Mouse (Mus musculus): ENCODE measurements around the gene Fam241b.

Fam241b gene

GRCm38 (mm10) chr10:62143820-62144219 is at the start of gene Fam241b:
Fam241b (minus strand) TSS chr10:62143920.
- no peak for DNase-seq (ENCODE audit: low spot score in 2 of 2)

- DNase-seq (ENCODE audit: low spot score in 2 of 2) = peak in 1 of 2 experiments; percentile 42
Measured at GRCm38 (mm10) chr10:62192701-62193157, 49.0 kb upstream of the Fam241b start.

GRCm38 (mm10) chr10:62190821-62191220 is 47.1 kb upstream of the Fam241b start:
- DNase-seq (ENCODE audit: low spot score in 2 of 2) = no peak

GRCm38 (mm10) chr10:62189910-62190309 is 46.2 kb upstream of the Fam241b start:
- DNase-seq (ENCODE audit: low spot score in 2 of 2) = no peak

- no peak for DNase-seq (ENCODE audit: low spot score in 2 of 2)
Measured at GRCm38 (mm10) chr10:62189303-62189702, 45.6 kb upstream of the Fam241b start.

- peak; percentile 71 to 81 for DNase-seq (ENCODE audit: low spot score in 2 of 2)
Measured at GRCm38 (mm10) chr10:62186882-62187281, 43.2 kb upstream of the Fam241b start.

- DNase-seq (ENCODE audit: low spot score in 2 of 2) = peak; percentile 91 to 93
Measured at GRCm38 (mm10) chr10:62183053-62183452, 39.3 kb upstream of the Fam241b start.

GRCm38 (mm10) chr10:62182471-62183014 is 38.8 kb upstream of the Fam241b start:
- DNase-seq (ENCODE audit: low spot score in 2 of 2) = no peak

GRCm38 (mm10) chr10:62181701-62182100 is 38.0 kb upstream of the Fam241b start:
- DNase-seq (ENCODE audit: low spot score in 2 of 2) = no peak

GRCm38 (mm10) chr10:62179944-62180343 is 36.2 kb upstream of the Fam241b start:
- DNase-seq (ENCODE audit: low spot score in 2 of 2) = no peak

GRCm38 (mm10) chr10:62174533-62175313 is 31.0 kb upstream of the Fam241b start:
- DNase-seq (ENCODE audit: low spot score in 2 of 2) = no peak

GRCm38 (mm10) chr10:62173941-62174448 is 30.3 kb upstream of the Fam241b start:
- no peak for DNase-seq (ENCODE audit: low spot score in 2 of 2)

GRCm38 (mm10) chr10:62172841-62173553 is 29.3 kb upstream of the Fam241b start:
- no peak for DNase-seq (ENCODE audit: low spot score in 2 of 2)

GRCm38 (mm10) chr10:62162410-62162809 is 18.7 kb upstream of the Fam241b start:
- DNase-seq (ENCODE audit: low spot score in 2 of 2) = no peak

- DNase-seq (ENCODE audit: low spot score in 2 of 2) = no peak
Measured at GRCm38 (mm10) chr10:62149929-62150328, 6.2 kb upstream of the Fam241b start.

- DNase-seq (ENCODE audit: low spot score in 2 of 2) = no peak
Measured at GRCm38 (mm10) chr10:62147466-62148248, 3.9 kb upstream of the Fam241b start.

- no peak for DNase-seq (ENCODE audit: low spot score in 2 of 2)
Measured at GRCm38 (mm10) chr10:62145957-62146356, 2.2 kb upstream of the Fam241b start.

- DNase-seq (ENCODE audit: low spot score in 2 of 2) = no peak
Measured at GRCm38 (mm10) chr10:62138040-62138439, 5.7 kb downstream of the Fam241b start.

- no peak for DNase-seq (ENCODE audit: low spot score in 2 of 2)
Measured at GRCm38 (mm10) chr10:62137150-62137549, 6.6 kb downstream of the Fam241b start.

GRCm38 (mm10) chr10:62135696-62136470 is 7.8 kb downstream of the Fam241b start:
- DNase-seq (ENCODE audit: low spot score in 2 of 2) = no peak
